Mouse (Mus musculus) ES-E14 (cell line): ENCODE measurements around the gene Hoxb5. TPM values are rescaled to one million over a fixed set of nuclear protein-coding genes. Genes with fewer than 3 reads are reported as not detected.

Experiments
- DNase-seq: peaks from one replicate; pipeline ENCODE4 v3.0.0-alpha.2; 2013; ENCODE audit warnings: low read depth, low spot score
- H3K27ac ChIP-seq: 2 replicates; pipeline ENCODE4 v1.5.1; 2012; ENCODE audit warnings: low read depth, mild to moderate bottlenecking, low read length, moderate library complexity, mixed read lengths; ENCODE audit not compliant: poor library complexity, insufficient read depth, severe bottlenecking
- H3K36me3 ChIP-seq: 2 replicates; pipeline ENCODE4 v1.6.1; 2012; ENCODE audit warnings: mild to moderate bottlenecking, low read length, moderate library complexity, mixed read lengths; ENCODE audit not compliant: control insufficient read depth, poor library complexity, insufficient read depth, severe bottlenecking
- H3K4me1 ChIP-seq, 2 experiments: fragments of 150-350 bp in 1 of 2; sonication (generic) in 1 of 2; 2 replicates each; pipeline ENCODE4 v1.6.1; 2012; ENCODE audit warnings: low read length in 2 of 2, mild to moderate bottlenecking in 1 of 2, mixed read lengths in 1 of 2; ENCODE audit not compliant: control insufficient read depth in 2 of 2, insufficient read depth in 2 of 2, poor library complexity in 1 of 2
- H3K4me3 ChIP-seq, 2 experiments: fragments of 150-350 bp in 1 of 2; sonication (generic) in 1 of 2; 2 replicates each; pipeline ENCODE4 v1.5.1; 2012; ENCODE audit warnings: low read length in 2 of 2, low read depth in 1 of 2, mild to moderate bottlenecking in 1 of 2, mixed read lengths in 1 of 2; ENCODE audit not compliant: insufficient read depth in 1 of 2, poor library complexity in 1 of 2, severe bottlenecking in 1 of 2
- H3K9ac ChIP-seq: 2 replicates; pipeline ENCODE4 v1.6.1; 2012; ENCODE audit warnings: low read depth, mild to moderate bottlenecking, low read length, mixed read lengths; ENCODE audit not compliant: poor library complexity, insufficient read depth, severe bottlenecking
- H3K9me3 ChIP-seq: fragments of 150-350 bp; sonication (generic); 2 replicates; pipeline ENCODE4 v1.6.1; 2012; ENCODE audit warnings: low read depth, mild to moderate bottlenecking, low read length; ENCODE audit not compliant: control insufficient read depth, insufficient read depth
- CHD2 ChIP-seq: IDR thresholded peaks from 2 replicates; pipeline ENCODE4 v1.6.1; 2014; ENCODE audit warnings: mild to moderate bottlenecking, low read depth, low read length, inconsistent platforms
- HCFC1 ChIP-seq: IDR thresholded peaks from 2 replicates; pipeline ENCODE4 v1.6.1; 2012; ENCODE audit warnings: low read length, inconsistent platforms, borderline replicate concordance; ENCODE audit not compliant: insufficient read depth
- MAFK ChIP-seq: IDR thresholded peaks from 2 replicates; pipeline ENCODE4 v1.6.1; 2014; ENCODE audit warnings: mild to moderate bottlenecking, low read depth, low read length, inconsistent platforms; ENCODE audit not compliant: insufficient read depth
- ZC3H11A ChIP-seq: IDR thresholded peaks from 2 replicates; pipeline ENCODE4 v1.6.1; 2012; ENCODE audit warnings: low read depth, mild to moderate bottlenecking, inconsistent platforms, low read length, borderline replicate concordance
- ZNF384 ChIP-seq: IDR thresholded peaks from 2 replicates; pipeline ENCODE4 v1.6.1; 2012; ENCODE audit warnings: low read depth, low read length, inconsistent platforms
- in situ Hi-C, 2 experiments: fragments of 600-800 bp; cut with MboI; formaldehyde crosslinking; loops; one replicate each; pipeline ENCODE4 v1.15.1; 2025; ENCODE audit warnings: low sequenced_read_pairs in 2 of 2, inconsistent platforms in 1 of 2; ENCODE audit not compliant: unreplicated experiment in 2 of 2
- total RNA-seq: library from RNA; depleted of rRNA; stranded (reverse); fragments of 300-350 nt; gene quantifications from 2 replicates; pipeline ENCODE4 v1.2.3, GENCODE M21; 2012

The Hoxb5 gene
- total RNA-seq, 1 experiment: 0.09 TPM

GRCm38 (mm10) chr11:96338957-96339855 is 36.1 kb downstream of the Hoxb5 start:
- no peak overlapping the region for H3K27ac ChIP-seq
- in situ Hi-C loops: loop anchor here (10.0 kb wide), 3 partner anchors 54 to 164 kb away; partner anchors contain the start of genes Hoxb13 (in 1 of the 2), Hoxb7 (in 1 of the 2) and Hoxb8 (in 1 of the 2)
- no peak overlapping the region for H3K9ac ChIP-seq
- H3K4me1 ChIP-seq: peaks cover 0 to under 1% of the 10 kb centered on the region in 2 experiments; a peak in 1 of 4 replicates
- no peak overlapping the region for H3K4me3 ChIP-seq
- H3K36me3 ChIP-seq: no peaks in the 10 kb centered on the region
- no peaks in the 10 kb centered on the region for H3K9me3 ChIP-seq
- TF ChIP-seq MAFK: no peak
- TF ChIP-seq ZNF384: no peak
- no peak for DNase-seq

- Histone ChIP-seq H3K9me3 (no peaks in the 10 kb centered on the region), H3K27ac (no peak overlapping the region), H3K9ac (no peak overlapping the region), H3K4me1 (peaks cover 0 to 7% of the 10 kb centered on the region in 2 experiments; a peak in 1 of 4 replicates), H3K4me3 (no peak overlapping the region), H3K36me3 (no peaks in the 10 kb centered on the region)
- no peak for DNase-seq
- in situ Hi-C loops: no loop called here
- TF ChIP-seq CHD2 (no peak), HCFC1 (no peak)
Observed at GRCm38 (mm10) chr11:96340698-96341365, 37.7 kb downstream of the Hoxb5 start.

- DNase-seq: no peak
- in situ Hi-C loops: no loop called here
- H3K9ac ChIP-seq: no peak overlapping the region
- peaks cover 0 to 10% of the 10 kb centered on the region in 2 experiments; a peak in 1 of 4 replicates for H3K4me1 ChIP-seq
- no peak overlapping the region for H3K27ac ChIP-seq
- H3K9me3 ChIP-seq: no peaks in the 10 kb centered on the region
- TF ChIP-seq CHD2 (no peak), ZNF384 (no peak), ZC3H11A (no peak), MAFK (no peak), HCFC1 (no peak)
- H3K4me3 ChIP-seq: no peak overlapping the region; a peak in 1 of 4 replicates
- H3K36me3 ChIP-seq: no peaks in the 10 kb centered on the region
Observed at GRCm38 (mm10) chr11:96341701-96342575, 38.8 kb downstream of the Hoxb5 start.

- no peak for DNase-seq
- Histone ChIP-seq H3K9ac (no peak overlapping the region), H3K4me1 (peaks cover 0 to 10% of the 10 kb centered on the region in 2 experiments; a peak in 1 of 4 replicates), H3K27ac (no peak overlapping the region), H3K4me3 (no peak overlapping the region), H3K36me3 (no peaks in the 10 kb centered on the region), H3K9me3 (no peaks in the 10 kb centered on the region)
- TF ChIP-seq HCFC1 (no peak), ZC3H11A (no peak), MAFK (no peak), ZNF384 (no peak), CHD2 (no peak)
- in situ Hi-C loops: no loop called here
Observed at GRCm38 (mm10) chr11:96342576-96342930, 39.4 kb downstream of the Hoxb5 start.
